9 mouse cellular contexts compared by ENCODE assay signal in the genomic region with DNA sequence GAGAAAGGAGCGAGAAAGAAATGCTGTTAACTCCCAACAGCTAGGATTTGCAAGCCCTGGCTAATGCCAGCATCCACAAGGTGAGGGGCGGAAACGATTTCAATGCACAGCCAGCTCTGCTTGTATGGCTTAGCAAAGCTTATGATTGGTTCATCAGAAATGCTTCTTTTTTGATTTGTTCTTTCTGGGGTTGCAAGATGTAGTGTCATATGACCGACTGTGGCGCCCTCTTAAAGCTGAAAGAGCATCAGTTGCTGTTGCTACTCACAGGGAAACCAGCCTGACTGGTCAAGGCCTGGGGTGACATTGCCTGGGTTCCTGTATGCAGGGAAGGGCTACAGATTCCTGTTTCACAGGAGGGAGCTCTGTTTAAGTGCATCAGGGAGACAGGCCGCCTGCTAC. TPM values are rescaled to one million over a fixed set of nuclear protein-coding genes. Genes with fewer than 3 reads are reported as not detected.
DNase-seq lines count a peak whose midpoint lies in the region; ATAC-seq and TF ChIP-seq lines count a peak whose summit lies in the region.
"Had no signal": no experiment of that assay in that cellular context is flagged by ENCODE, and none has a peak within 500 bp of the region (broad histone marks: within the 10 kb centered on the region; RNA-seq: fewer than 3 reads in every experiment).

No protein-coding gene starts in this region.

- H3K36me3 ChIP-seq in heart, embryonic 15.5 days, result no peaks in the 10 kb centered on the region
- H3K36me3 ChIP-seq in neural tube, embryonic 12.5 days, result no peaks in the 10 kb centered on the region

- 15% methylated on average over 6 of the region's 6 CpGs for WGBS in heart, embryonic 15.5 days
- 11% methylated on average over 6 of the region's 6 CpGs for WGBS in neural tube, embryonic 12.5 days

- peak overlapping the region; percentile 12; the same call in 1 of the 2 replicates for H3K4me3 ChIP-seq in heart, embryonic 15.5 days
- peak overlapping the region; percentile 46 for H3K4me3 ChIP-seq in left cerebral cortex, adult 2 months
- no peak overlapping the region for H3K4me3 ChIP-seq in neural tube, embryonic 12.5 days

- no peak for ATAC-seq in heart, embryonic 15.5 days (replicated peaks; ENCODE audit: insufficient number of reproducible peaks, insufficient read depth, low FRiP score, low read depth)
- ATAC-seq in neural tube, embryonic 12.5 days (ENCODE audit: low FRiP score, low read depth), result no peak
- ATAC-seq in inflammation-experienced regulatory T-cells, adult 6 months, result no peak

- H3K4me2 ChIP-seq in heart, embryonic 15.5 days, result peak overlapping the region; percentile 63
- H3K4me2 ChIP-seq in neural tube, embryonic 12.5 days (replicated peaks), result peak overlapping the region; percentile 63

- H3K9ac ChIP-seq in heart, embryonic 15.5 days, result no peak overlapping the region
- H3K9ac ChIP-seq in neural tube, embryonic 12.5 days, result no peak overlapping the region

- no peaks in the 10 kb centered on the region for H3K9me3 ChIP-seq in heart, embryonic 15.5 days (replicated peaks)
- no peaks in the 10 kb centered on the region for H3K9me3 ChIP-seq in neural tube, embryonic 12.5 days

- TF ChIP-seq CTCF in left cerebral cortex, adult 2 months (IDR thresholded peaks at IDR 0.05), result no peak

- H3K27ac ChIP-seq in heart, embryonic 15.5 days, result no peak overlapping the region
- no peak overlapping the region for H3K27ac ChIP-seq in left cerebral cortex, adult 2 months
- no peak overlapping the region for H3K27ac ChIP-seq in neural tube, embryonic 12.5 days

- intact Hi-C loops in heart, postnatal 25 days (cut with DNase I), result no loop called here
- intact Hi-C loops in left cerebral cortex, adult 2 months (cut with DNase I), result no loop called here

- H3K27me3 ChIP-seq in heart, embryonic 15.5 days, result 0 out of 2 replicates have a peak, but pooled peaks cover 9% of the 10 kb centered on the region
- H3K27me3 ChIP-seq in neural tube, embryonic 12.5 days (replicated peaks), result peaks cover 9% of the 10 kb centered on the region

- DNase-seq in heart, postnatal 25 days (ENCODE audit: low spot score), result no peak
- DNase-seq in cerebellum, adult 8-10 months, result peak; percentile 14
- DNase-seq in frontal cortex, postnatal 10 days (ENCODE audit: low spot score in 2 of 2), result peak; percentile 5 to 24
- peak; percentile 13 to 29 for DNase-seq in left cerebral cortex, adult 2 months (ENCODE audit: extremely low spot score in 1 of 2, low spot score in 2 of 2)
- DNase-seq in c-Kit-positive CD71-positive TER-119-positive erythroid progenitor cells, embryonic 14.5 days (ENCODE audit: low spot score), result no peak

- peaks cover 8% of the 10 kb centered on the region for H3K4me1 ChIP-seq in heart, embryonic 15.5 days (replicated peaks)
- H3K4me1 ChIP-seq in neural tube, embryonic 12.5 days, result peaks cover 9% of the 10 kb centered on the region

RNA-seq across cellular contexts. Expression of a gene that starts 0.9 kb away (rescaled TPM):
- polyA plus RNA-seq in heart, embryonic 15.5 days (2015; fragmentation: Nextera tagmentation; extraction: Ambion mirVana), result not detected in 2 replicates
- total RNA-seq in heart, postnatal 25 days (2021), result not detected
- 1 to 10 TPM in 1 of 2 experiments, under 1 TPM in 1; 0.37 to 1.1 TPM for total RNA-seq in left cerebral cortex, adult 2 months (2021)
- polyA plus RNA-seq in neural tube, embryonic 12.5 days (2016; fragmentation: Nextera tagmentation; extraction: Ambion mirVana), result not detected in 2 replicates
- polyA plus RNA-seq in inflammation-experienced regulatory T-cells, adult 6 months (2017; shearing (Covaris generic)), result not detected
- polyA plus RNA-seq: large intestine, adult 2 months had no signal

Comparison
In these comparisons a context has a peak if more than half of its experiments do, and no peak if none do; other contexts are left out.
1. DNase-seq: peak in cerebellum, adult 8-10 months (single experiment), frontal cortex, postnatal 10 days (2 of 2) and left cerebral cortex, adult 2 months (2 of 2); none in heart, postnatal 25 days (single experiment) and c-Kit-positive CD71-positive TER-119-positive erythroid progenitor cells, embryonic 14.5 days (single experiment).